ENCODE assay signal across 8 mouse cellular contexts in genomic region chr4:136893691-136894543, GRCm38 (mm10). TPM values are rescaled to one million over a fixed set of nuclear protein-coding genes. Genes with fewer than 3 reads are reported as not detected.
A peak's percentile ranks its signal among the peaks of the same experiment; 100 is the strongest.
DNase-seq lines count a peak whose midpoint lies in the region; ATAC-seq and TF ChIP-seq lines count a peak whose summit lies in the region.

No protein-coding gene starts in this region.

- no peak overlapping the region for H3K27ac ChIP-seq in intestine, embryonic 14.5 days (ENCODE audit: low read depth)
- H3K27ac ChIP-seq in intestine, embryonic 15.5 days, result no peak overlapping the region
- no peak overlapping the region for H3K27ac ChIP-seq in hindbrain, postnatal 0 days
- peak overlapping the region; percentile 98 for H3K27ac ChIP-seq in macrophage
- no peak overlapping the region for H3K27ac ChIP-seq in small intestine, adult 2 months (ENCODE audit: insufficient read depth, low read depth, low read length)

- 6% methylated on average over 9 of the region's 9 CpGs for WGBS in intestine, embryonic 14.5 days
- WGBS in intestine, embryonic 15.5 days, result 5% methylated on average over 9 of the region's 9 CpGs
- WGBS in hindbrain, postnatal 0 days, result 4% methylated on average over 9 of the region's 9 CpGs
- WGBS in macrophage (ENCODE audit: missing documents), result 5% methylated on average over 9 of the region's 9 CpGs
- 6% methylated on average over 9 of the region's 9 CpGs for WGBS in small intestine, adult 2 months

- peak; percentile 98 for TF ChIP-seq CTCF in hindbrain, postnatal 0 days (IDR thresholded peaks at IDR 0.05; ENCODE audit: low read depth)
- TF ChIP-seq CTCF in small intestine, adult 2 months (IDR thresholded peaks at IDR 0.05; ENCODE audit: extremely low read depth, insufficient read length, insufficient replicate concordance, low read depth, low read length), result peak; percentile 53; the same call in 1 of the 2 replicates

- peaks cover 20% of the 10 kb centered on the region for H3K27me3 ChIP-seq in intestine, embryonic 14.5 days (replicated peaks; ENCODE audit: control insufficient read depth, insufficient read depth, low read length)
- peaks cover 17% of the 10 kb centered on the region for H3K27me3 ChIP-seq in intestine, embryonic 15.5 days (replicated peaks)
- peaks cover 9% of the 10 kb centered on the region for H3K27me3 ChIP-seq in hindbrain, postnatal 0 days (ENCODE audit: insufficient read depth, low read length)
- no peaks in the 10 kb centered on the region for H3K27me3 ChIP-seq in small intestine, adult 2 months (ENCODE audit: control insufficient read depth, insufficient read depth, low read length)

- DNase-seq in intestine, embryonic 14.5 days (ENCODE audit: low spot score), result peak; percentile 76
- peak; percentile 57 for DNase-seq in NIH3T3 (ENCODE audit: low read depth)
- DNase-seq in embryo, embryonic 11 days, result peak; percentile 76
- peak; percentile 83 for DNase-seq in hindbrain, postnatal 0 days (ENCODE audit: low spot score)

- no peak overlapping the region for H3K4me3 ChIP-seq in intestine, embryonic 14.5 days (ENCODE audit: low read depth, low read length)
- no peak overlapping the region for H3K4me3 ChIP-seq in intestine, embryonic 15.5 days (replicated peaks)
- H3K4me3 ChIP-seq in hindbrain, postnatal 0 days (ENCODE audit: low read length), result no peak overlapping the region
- no peak overlapping the region for H3K4me3 ChIP-seq in macrophage (ENCODE audit: inconsistent target)
- no peak overlapping the region for H3K4me3 ChIP-seq in small intestine, adult 2 months (ENCODE audit: low read depth, low read length)

- no peak for TF ChIP-seq POLR2A in small intestine, adult 2 months (IDR thresholded peaks at IDR 0.05; ENCODE audit: low read depth, low read length)

- H3K4me1 ChIP-seq in intestine, embryonic 14.5 days (replicated peaks; ENCODE audit: control insufficient read depth, insufficient read depth, low read length), result peaks cover 6% of the 10 kb centered on the region; the same call in 1 of the 2 replicates
- H3K4me1 ChIP-seq in intestine, embryonic 15.5 days (replicated peaks), result no peaks in the 10 kb centered on the region; the same call in none of the 2 replicates
- no peaks in the 10 kb centered on the region for H3K4me1 ChIP-seq in hindbrain, postnatal 0 days (ENCODE audit: insufficient read depth, low read length)
- no peaks in the 10 kb centered on the region for H3K4me1 ChIP-seq in small intestine, adult 2 months (ENCODE audit: control insufficient read depth, insufficient read depth, insufficient read length, low read length)

- peak; percentile 48 for ATAC-seq in intestine, embryonic 14.5 days (replicated peaks; ENCODE audit: low FRiP score, low TSS enrichment, low read depth)
- no peak for ATAC-seq in intestine, embryonic 15.5 days
- ATAC-seq in hindbrain, postnatal 0 days, result peak; percentile 86
- no peak for ATAC-seq in CD4-positive, CD25-positive, alpha-beta regulatory T cell, adult 4 months

- H3K4me2 ChIP-seq in intestine, embryonic 14.5 days (ENCODE audit: low read length), result no peak overlapping the region
- H3K4me2 ChIP-seq in intestine, embryonic 15.5 days (replicated peaks), result no peak overlapping the region
- H3K4me2 ChIP-seq in hindbrain, postnatal 0 days (ENCODE audit: low read depth, low read length), result no peak overlapping the region

- H3K9ac ChIP-seq in intestine, embryonic 14.5 days (ENCODE audit: low read length), result no peak overlapping the region
- no peak overlapping the region for H3K9ac ChIP-seq in intestine, embryonic 15.5 days
- no peak overlapping the region for H3K9ac ChIP-seq in hindbrain, postnatal 0 days (replicated peaks; ENCODE audit: low read length)

- H3K79me2 ChIP-seq in macrophage (ENCODE audit: inconsistent target), result peaks cover 76% of the 10 kb centered on the region

- H3K9me3 ChIP-seq in intestine, embryonic 14.5 days (ENCODE audit: control insufficient read depth, low read length), result no peaks in the 10 kb centered on the region
- no peaks in the 10 kb centered on the region for H3K9me3 ChIP-seq in intestine, embryonic 15.5 days
- H3K9me3 ChIP-seq in hindbrain, postnatal 0 days (ENCODE audit: low read length), result no peaks in the 10 kb centered on the region

- H3K36me3 ChIP-seq in intestine, embryonic 14.5 days (ENCODE audit: control insufficient read depth, insufficient read depth, low read length), result no peaks in the 10 kb centered on the region
- no peaks in the 10 kb centered on the region for H3K36me3 ChIP-seq in intestine, embryonic 15.5 days
- no peaks in the 10 kb centered on the region for H3K36me3 ChIP-seq in hindbrain, postnatal 0 days (ENCODE audit: insufficient read depth, low read length)
- H3K36me3 ChIP-seq in macrophage (ENCODE audit: inconsistent target), result no peaks in the 10 kb centered on the region; the same call in 1 of the 2 replicates
- H3K36me3 ChIP-seq in small intestine, adult 2 months (ENCODE audit: control insufficient read depth, insufficient read depth, low read length), result no peaks in the 10 kb centered on the region

RNA-seq across cellular contexts. Expression of gene C1qc, which starts 1.1 kb away (rescaled TPM):
- 27.5 and 32.3 TPM in 2 replicates for polyA plus RNA-seq in intestine, embryonic 14.5 days (2014; fragmentation: Nextera tagmentation; extraction: Ambion mirVana)
- polyA plus RNA-seq in intestine, embryonic 15.5 days (2015; fragmentation: Nextera tagmentation; extraction: Ambion mirVana), result 33.3 and 36.3 TPM in 2 replicates
- 71.8 and 90.1 TPM in 2 replicates for total RNA-seq in hindbrain, postnatal 0 days (2014; rRNA removed)
- polyA plus RNA-seq in hindbrain, postnatal 0 days (2015; fragmentation: Nextera tagmentation; extraction: Ambion mirVana), result 47.1 and 48.3 TPM in 2 replicates
- total RNA-seq in macrophage (2018; cell fraction: chromatin; rRNA removed), result 100 to 1,000 TPM in 25 of 26 experiments, 10 to 100 TPM in 1; 95.1 to 327 (median 211) TPM
- 1,000 to 10,000 TPM; 1,563 to 2,828 (median 2,236) TPM for total RNA-seq in macrophage (2018; cell fraction: cytosol; rRNA removed)
- 1,000 to 10,000 TPM in 15 of 26 experiments, 100 to 1,000 TPM in 11; 316 to 2,031 (median 1,090) TPM for total RNA-seq in macrophage (2018; cell fraction: nucleus; rRNA removed)
- polyA plus RNA-seq in macrophage (2018), result 1,305 to 3,254 TPM (median 2,696 TPM) in 3 replicates
- 82.5 and 108 TPM in 2 replicates for polyA plus RNA-seq in small intestine, adult 2 months (2012; rRNA removed)
- 1 to 10 TPM in 1 of 2 experiments, under 1 TPM in 1; 0.63 to 1.1 TPM for polyA plus RNA-seq in CD4-positive, CD25-positive, alpha-beta regulatory T cell, adult 4 months (2017; shearing (Covaris generic))

RNA-seq across cellular contexts. Expression of gene C1qa, which starts 4.7 kb away (rescaled TPM):
- 34.2 and 34.6 TPM in 2 replicates for polyA plus RNA-seq in intestine, embryonic 14.5 days (2014; fragmentation: Nextera tagmentation; extraction: Ambion mirVana)
- polyA plus RNA-seq in intestine, embryonic 15.5 days (2015; fragmentation: Nextera tagmentation; extraction: Ambion mirVana), result 50.0 and 58.6 TPM in 2 replicates
- total RNA-seq in hindbrain, postnatal 0 days (2014; rRNA removed), result 49.6 and 55.4 TPM in 2 replicates
- polyA plus RNA-seq in hindbrain, postnatal 0 days (2015; fragmentation: Nextera tagmentation; extraction: Ambion mirVana), result 48.4 and 49.9 TPM in 2 replicates
- 10 to 100 TPM in 23 of 26 experiments, 1 to 10 TPM in 3; 8.0 to 92.5 (median 31.4) TPM for total RNA-seq in macrophage (2018; cell fraction: chromatin; rRNA removed)
- total RNA-seq in macrophage (2018; cell fraction: cytosol; rRNA removed), result 100 to 1,000 TPM; 148 to 990 (median 381) TPM
- total RNA-seq in macrophage (2018; cell fraction: nucleus; rRNA removed), result 1,000 to 10,000 TPM in 1 of 26 experiments, 100 to 1,000 TPM in 23, 10 to 100 TPM in 2; 52.4 to 1,188 (median 312) TPM
- 239 to 760 TPM (median 518 TPM) in 3 replicates for polyA plus RNA-seq in macrophage (2018)
- polyA plus RNA-seq in small intestine, adult 2 months (2012; rRNA removed), result 35.1 and 55.8 TPM in 2 replicates
- 1 to 10 TPM in 1 of 2 experiments, under 1 TPM in 1; 0.31 to 1.9 TPM for polyA plus RNA-seq in CD4-positive, CD25-positive, alpha-beta regulatory T cell, adult 4 months (2017; shearing (Covaris generic))

RNA-seq across cellular contexts. Expression of gene C1qb, which starts 7.9 kb away (rescaled TPM):
- 62.3 and 62.8 TPM in 2 replicates for polyA plus RNA-seq in intestine, embryonic 14.5 days (2014; fragmentation: Nextera tagmentation; extraction: Ambion mirVana)
- 67.2 and 68.8 TPM in 2 replicates for polyA plus RNA-seq in intestine, embryonic 15.5 days (2015; fragmentation: Nextera tagmentation; extraction: Ambion mirVana)
- 65.5 and 72.0 TPM in 2 replicates for total RNA-seq in hindbrain, postnatal 0 days (2014; rRNA removed)
- polyA plus RNA-seq in hindbrain, postnatal 0 days (2015; fragmentation: Nextera tagmentation; extraction: Ambion mirVana), result 75.8 and 79.7 TPM in 2 replicates
- 100 to 1,000 TPM; 113 to 414 (median 234) TPM for total RNA-seq in macrophage (2018; cell fraction: chromatin; rRNA removed)
- 1,000 to 10,000 TPM; 2,302 to 3,667 (median 3,163) TPM for total RNA-seq in macrophage (2018; cell fraction: cytosol; rRNA removed)
- total RNA-seq in macrophage (2018; cell fraction: nucleus; rRNA removed), result 1,000 to 10,000 TPM in 23 of 26 experiments, 100 to 1,000 TPM in 3; 409 to 2,296 (median 1,392) TPM
- 3,433 to 4,548 TPM (median 3,856 TPM) in 3 replicates for polyA plus RNA-seq in macrophage (2018)
- polyA plus RNA-seq in small intestine, adult 2 months (2012; rRNA removed), result 58.9 and 71.3 TPM in 2 replicates
- polyA plus RNA-seq in CD4-positive, CD25-positive, alpha-beta regulatory T cell, adult 4 months (2017; shearing (Covaris generic)), result 1 to 10 TPM; 2.0 to 3.4 TPM

RNA-seq across cellular contexts. Expression of gene Ephb2, which starts 58.1 kb away (rescaled TPM):
- 8.8 and 11.4 TPM in 2 replicates for polyA plus RNA-seq in intestine, embryonic 14.5 days (2014; fragmentation: Nextera tagmentation; extraction: Ambion mirVana)
- polyA plus RNA-seq in intestine, embryonic 15.5 days (2015; fragmentation: Nextera tagmentation; extraction: Ambion mirVana), result 8.2 and 8.9 TPM in 2 replicates
- 136 and 150 TPM in 2 replicates for total RNA-seq in hindbrain, postnatal 0 days (2014; rRNA removed)
- 12.6 and 13.0 TPM in 2 replicates for polyA plus RNA-seq in hindbrain, postnatal 0 days (2015; fragmentation: Nextera tagmentation; extraction: Ambion mirVana)
- total RNA-seq in macrophage (2018; cell fraction: chromatin; rRNA removed), result 1 to 10 TPM in 1 of 26 experiments, under 1 TPM in 5, not detected in 20; 0.19 to 2.6 (median 0.41) TPM
- under 1 TPM in 22 of 26 experiments, not detected in 4; under 0.01 to 0.28 (median 0.08) TPM for total RNA-seq in macrophage (2018; cell fraction: cytosol; rRNA removed)
- total RNA-seq in macrophage (2018; cell fraction: nucleus; rRNA removed), result under 1 TPM in 10 of 26 experiments, not detected in 16; 0.10 to 0.75 (median 0.22) TPM
- polyA plus RNA-seq in macrophage (2018), result 0.07 to 0.10 TPM in 2 of 3 replicates, not detected in the other
- polyA plus RNA-seq in small intestine, adult 2 months (2012; rRNA removed), result 32.1 and 57.6 TPM in 2 replicates
- polyA plus RNA-seq in CD4-positive, CD25-positive, alpha-beta regulatory T cell, adult 4 months (2017; shearing (Covaris generic)), result not detected

Comparison
In these comparisons a context has a peak if more than half of its experiments do, and no peak if none do; other contexts are left out.
1. ATAC-seq: peak in intestine, embryonic 14.5 days (single experiment) and hindbrain, postnatal 0 days (single experiment); none in intestine, embryonic 15.5 days (single experiment) and CD4-positive, CD25-positive, alpha-beta regulatory T cell, adult 4 months (single experiment).
2. RNA of gene C1qc, which starts 1.1 kb away (polyA plus RNA-seq): 1,305 to 3,254 TPM in macrophage, 82.5 to 108 TPM in small intestine, adult 2 months, 47.1 to 48.3 TPM in hindbrain, postnatal 0 days, 33.3 to 36.3 TPM in intestine, embryonic 15.5 days and 27.5 to 32.3 TPM in intestine, embryonic 14.5 days; 0.63 to 1.1 TPM in CD4-positive, CD25-positive, alpha-beta regulatory T cell, adult 4 months; every median in the first group is over 10 times any median in the second.
3. RNA of gene C1qa, which starts 4.7 kb away (polyA plus RNA-seq): 239 to 760 TPM in macrophage, 35.1 to 55.8 TPM in small intestine, adult 2 months, 50.0 to 58.6 TPM in intestine, embryonic 15.5 days, 48.4 to 49.9 TPM in hindbrain, postnatal 0 days and 34.2 to 34.6 TPM in intestine, embryonic 14.5 days; 0.31 to 1.9 TPM in CD4-positive, CD25-positive, alpha-beta regulatory T cell, adult 4 months; every median in the first group is over 10 times any median in the second.
4. RNA of gene C1qb, which starts 7.9 kb away (polyA plus RNA-seq): 3,433 to 4,548 TPM in macrophage; 75.8 to 79.7 TPM in hindbrain, postnatal 0 days, 58.9 to 71.3 TPM in small intestine, adult 2 months, 67.2 to 68.8 TPM in intestine, embryonic 15.5 days, 62.3 to 62.8 TPM in intestine, embryonic 14.5 days and 2.0 to 3.4 TPM in CD4-positive, CD25-positive, alpha-beta regulatory T cell, adult 4 months; every median in the first group is over 10 times any median in the second.
5. Peak in every context shown above with its lines, with median percentiles within 50 percentile points of each other: DNase-seq.